Mouse (Mus musculus) A20 (cell line): ENCODE measurements around the gene Tmem165.

Experiments used
- DNase-seq: peaks from one replicate; pipeline ENCODE4 v3.0.0-alpha.2; 2011; ENCODE audit warnings: low read depth, low spot score

The Tmem165 gene

GRCm38 (mm10) chr5:76183750-76184261 lies at the start of gene Tmem165:
Gene Tmem165, plus strand, starts transcription at chr5:76183880.
- DNase-seq: peak; percentile 94

GRCm38 (mm10) chr5:76135644-76136043 lies 48.0 kb upstream of the Tmem165 start:
- DNase-seq: no peak

GRCm38 (mm10) chr5:76136271-76136670 lies 47.4 kb upstream of the Tmem165 start:
- DNase-seq: no peak

GRCm38 (mm10) chr5:76137586-76137985 lies 46.1 kb upstream of the Tmem165 start:
- no peak for DNase-seq

- DNase-seq: no peak
Observed at GRCm38 (mm10) chr5:76138071-76138470, 45.6 kb upstream of the Tmem165 start.

- DNase-seq: no peak
Observed at GRCm38 (mm10) chr5:76138512-76138911, 45.2 kb upstream of the Tmem165 start.

- no peak for DNase-seq
Observed at GRCm38 (mm10) chr5:76139171-76139671, 44.5 kb upstream of the Tmem165 start.

- peak; percentile 98 for DNase-seq
Observed at GRCm38 (mm10) chr5:76139808-76140729, 43.6 kb upstream of the Tmem165 start, which contains the start of gene Srd5a3. Gene Srd5a3, plus strand, starts transcription at chr5:76140271.

- no peak for DNase-seq
Observed at GRCm38 (mm10) chr5:76140730-76141066, 43.0 kb upstream of the Tmem165 start.

- DNase-seq: no peak
Observed at GRCm38 (mm10) chr5:76143356-76143755, 40.3 kb upstream of the Tmem165 start.

- peak; percentile 27 for DNase-seq
Observed at GRCm38 (mm10) chr5:76146401-76146800, 37.3 kb upstream of the Tmem165 start.

- no peak for DNase-seq
Observed at GRCm38 (mm10) chr5:76149436-76149835, 34.2 kb upstream of the Tmem165 start.

GRCm38 (mm10) chr5:76152956-76153355 lies 30.7 kb upstream of the Tmem165 start:
- DNase-seq: no peak

GRCm38 (mm10) chr5:76153430-76153829 lies 30.2 kb upstream of the Tmem165 start:
- no peak for DNase-seq

GRCm38 (mm10) chr5:76154434-76155165 lies 29.1 kb upstream of the Tmem165 start:
- DNase-seq: no peak

GRCm38 (mm10) chr5:76159555-76159954 lies 24.1 kb upstream of the Tmem165 start:
- DNase-seq: no peak

- no peak for DNase-seq
Observed at GRCm38 (mm10) chr5:76160086-76160485, 23.6 kb upstream of the Tmem165 start.

GRCm38 (mm10) chr5:76161491-76161890 lies 22.2 kb upstream of the Tmem165 start:
- no peak for DNase-seq

GRCm38 (mm10) chr5:76162926-76163325 lies 20.8 kb upstream of the Tmem165 start:
- DNase-seq: no peak

GRCm38 (mm10) chr5:76163828-76164390 lies 19.8 kb upstream of the Tmem165 start:
- no peak for DNase-seq

- DNase-seq: no peak
Observed at GRCm38 (mm10) chr5:76164827-76165226, 18.9 kb upstream of the Tmem165 start.

GRCm38 (mm10) chr5:76170522-76170921 lies 13.2 kb upstream of the Tmem165 start:
- no peak for DNase-seq
